Mouse (Mus musculus) effector memory CD4-positive, alpha-beta T cell, adult 5 months (primary cell): Measurements from ENCODE around the gene Krt82. TPM values are rescaled to one million over a fixed set of nuclear protein-coding genes. Genes with fewer than 3 reads are reported as not detected.

ENCODE experiments used
- polyA plus RNA-seq: library from polyadenylated mRNA; unstranded; fragments of 100-300 nt; shearing (Covaris generic); gene quantifications from one replicate; pipeline ENCODE4 v1.2.1, GENCODE M21; 2017

The Krt82 gene
- polyA plus RNA-seq: not detected

DNA sequence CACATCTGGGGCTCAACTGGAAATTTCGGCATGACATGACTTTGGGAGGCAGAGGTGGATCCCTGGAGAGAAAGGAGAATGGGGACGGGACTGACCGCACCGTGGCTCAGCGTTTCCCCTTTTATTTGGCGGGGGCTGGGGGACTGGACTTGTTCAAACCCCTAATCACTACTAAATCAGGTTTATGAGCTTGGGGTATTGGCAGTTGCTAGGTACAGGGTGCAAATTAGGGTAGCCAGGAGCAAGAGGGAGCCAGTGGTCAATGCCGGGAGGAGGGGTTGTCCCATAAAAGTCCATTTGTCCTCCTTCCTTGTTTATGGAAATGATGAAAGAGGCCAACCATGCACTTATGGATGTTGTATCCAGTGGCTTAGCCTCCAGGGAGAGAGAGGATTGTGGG is at the start of gene Krt82:
Krt82 (minus strand) TSS at position 101 of the 400 bp plus-strand sequence.

DNA sequence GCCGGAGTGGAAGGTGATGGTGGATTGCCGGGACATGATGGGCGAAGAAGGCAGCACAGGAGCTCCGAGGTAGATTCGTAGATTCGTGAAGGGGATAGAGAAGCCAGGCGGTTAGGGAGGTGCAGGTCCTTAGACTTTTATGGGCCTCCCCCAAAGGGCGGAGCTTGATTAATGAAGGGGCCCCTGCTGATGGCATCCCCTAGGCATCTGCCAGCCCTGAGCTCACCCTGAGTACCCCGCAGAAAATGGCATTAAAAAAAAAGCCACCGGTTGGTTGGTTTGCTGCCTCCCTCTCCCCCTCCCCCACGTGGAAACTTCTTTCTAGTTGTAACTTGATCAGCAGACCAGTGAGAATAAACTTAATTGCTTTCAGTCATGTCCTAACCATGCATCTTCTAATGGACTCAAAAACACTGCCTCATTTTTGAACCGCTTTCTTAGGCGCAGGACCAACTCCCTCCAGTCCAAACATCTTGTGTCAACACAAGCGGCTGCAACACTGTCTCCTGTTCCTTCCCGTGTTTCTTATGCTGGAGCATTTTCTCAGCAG is 23.4 kb upstream of the Krt82 start, which contains the start of gene Krt75:
Krt75 (minus strand) TSS at position 109 of the 550 bp plus-strand sequence.

DNA sequence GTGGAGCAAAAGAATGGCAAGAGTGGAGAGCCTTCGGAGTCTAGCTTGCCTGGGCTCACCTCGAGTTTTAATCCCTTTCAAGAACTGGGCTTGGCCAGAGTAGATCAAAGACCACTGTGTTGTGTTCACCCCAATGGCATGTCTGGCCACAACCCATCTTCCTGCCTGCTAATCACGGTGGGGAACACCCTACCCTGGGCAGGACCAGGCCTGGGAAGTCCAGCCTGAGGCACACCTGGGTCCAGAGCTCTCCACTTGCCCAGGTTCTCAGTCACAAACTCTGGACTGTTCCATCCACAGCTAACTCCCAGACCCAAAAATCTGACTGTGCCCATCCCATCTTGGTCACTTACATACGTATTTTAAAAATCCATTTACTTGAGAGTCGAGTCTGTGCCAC is 12.4 kb upstream of the Krt82 start, which contains the start of gene Krt90:
Krt90 (minus strand) TSS at position 101 of the 400 bp plus-strand sequence.

DNA sequence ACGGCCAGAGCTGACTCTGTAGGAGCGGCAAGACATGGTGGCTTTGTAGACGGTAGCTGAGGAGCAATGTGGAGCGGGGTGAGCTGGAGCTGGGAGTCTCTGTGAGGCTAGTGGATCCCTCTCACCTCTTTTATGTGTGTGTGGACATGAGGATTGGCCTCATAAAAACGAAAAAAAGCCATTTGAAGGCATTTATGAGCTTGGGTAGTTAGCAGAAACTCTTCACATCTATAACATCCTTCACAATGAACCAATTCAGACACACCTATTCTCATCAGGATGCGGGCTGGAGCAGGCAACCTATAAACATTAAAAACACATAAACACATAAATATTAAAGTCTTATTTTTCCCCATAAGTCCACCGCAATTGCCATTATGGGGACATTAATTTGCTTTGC is 17.7 kb downstream of the Krt82 start, which contains the start of gene Krt84:
Krt84 (minus strand) TSS at position 101 of the 400 bp plus-strand sequence.

GRCm38 (mm10) chr15:101517161-101517560 is 33.3 kb downstream of the Krt82 start, which contains the start of gene Gm49425:
Gm49425 (minus strand) TSS chr15:101517261.

DNA sequence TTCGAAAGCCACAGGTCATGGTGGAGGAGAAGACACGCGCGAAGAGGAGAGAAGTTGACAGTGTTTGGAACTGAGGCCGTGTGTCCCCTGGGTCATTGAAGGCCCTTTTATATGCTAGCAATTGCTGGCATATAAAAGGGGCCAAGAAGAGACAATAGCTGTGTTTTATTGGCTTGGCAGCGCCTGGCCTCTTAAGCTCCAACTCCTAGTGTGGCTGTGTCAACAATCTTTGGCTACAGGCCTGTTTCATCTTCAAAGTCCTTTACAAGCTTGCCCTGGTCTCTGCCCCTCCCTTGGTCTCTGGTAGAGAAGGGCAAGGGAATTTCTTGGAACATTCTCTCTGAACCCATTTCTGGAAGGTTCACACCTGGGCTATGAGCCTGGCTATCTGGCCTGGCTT is 59.0 kb downstream of the Krt82 start, which contains the start of gene Krt83:
Krt83 (minus strand) TSS at position 82 of the 400 bp plus-strand sequence.

Other genes with a start within 250 kb of the Krt82 start
- gene Krt80, start 180.5 kb downstream of the Krt82 start, polyA plus RNA-seq: not detected
- not detected for gene Krt7, start 139.6 kb downstream of the Krt82 start, polyA plus RNA-seq
- not detected for gene Krt87, start 111.9 kb downstream of the Krt82 start, polyA plus RNA-seq
- gene Krt88, start 102.9 kb downstream of the Krt82 start, polyA plus RNA-seq: not detected
- gene Krt81, start 86.9 kb downstream of the Krt82 start, polyA plus RNA-seq: not detected
- not detected for gene Krt86, start 77.2 kb downstream of the Krt82 start, polyA plus RNA-seq
- 17.0 TPM for gene Krt83, start 59.2 kb downstream of the Krt82 start, polyA plus RNA-seq
- not detected for gene Gm49425, start 33.4 kb downstream of the Krt82 start, polyA plus RNA-seq
- gene Krt84, start 17.8 kb downstream of the Krt82 start, polyA plus RNA-seq: not detected
- gene Krt90, start 12.3 kb upstream of the Krt82 start, polyA plus RNA-seq: not detected
- 0.19 TPM for gene Krt75, start 23.2 kb upstream of the Krt82 start, polyA plus RNA-seq
- gene Gm5414, start 77.5 kb upstream of the Krt82 start, polyA plus RNA-seq: not detected
- not detected for gene Gm5478, start 96.7 kb upstream of the Krt82 start, polyA plus RNA-seq
- not detected for gene Krt6b, start 129.6 kb upstream of the Krt82 start, polyA plus RNA-seq
- gene Krt6a, start 143.6 kb upstream of the Krt82 start, polyA plus RNA-seq: not detected
- gene Krt5, start 162.2 kb upstream of the Krt82 start, polyA plus RNA-seq: not detected
- not detected for gene Krt71, start 192.4 kb upstream of the Krt82 start, polyA plus RNA-seq
- not detected for gene Krt72, start 235.8 kb upstream of the Krt82 start, polyA plus RNA-seq